Mouse (Mus musculus) right cerebral cortex, adult 18-20 months (tissue): ENCODE data around the gene Psmd2.

Experiments
- DNase-seq: peaks from one replicate; pipeline ENCODE4 v3.0.0; 2022; ENCODE audit warnings: mixed read lengths

Psmd2 gene

GRCm38 (mm10) chr16:20651076-20651946, at the start of gene Psmd2:
Gene Psmd2, plus strand, starts transcription at chr16:20651652.
- DNase-seq: peak; percentile 97

GRCm38 (mm10) chr16:20604705-20605104, 46.7 kb upstream of the Psmd2 start:
- DNase-seq: no peak

DNA sequence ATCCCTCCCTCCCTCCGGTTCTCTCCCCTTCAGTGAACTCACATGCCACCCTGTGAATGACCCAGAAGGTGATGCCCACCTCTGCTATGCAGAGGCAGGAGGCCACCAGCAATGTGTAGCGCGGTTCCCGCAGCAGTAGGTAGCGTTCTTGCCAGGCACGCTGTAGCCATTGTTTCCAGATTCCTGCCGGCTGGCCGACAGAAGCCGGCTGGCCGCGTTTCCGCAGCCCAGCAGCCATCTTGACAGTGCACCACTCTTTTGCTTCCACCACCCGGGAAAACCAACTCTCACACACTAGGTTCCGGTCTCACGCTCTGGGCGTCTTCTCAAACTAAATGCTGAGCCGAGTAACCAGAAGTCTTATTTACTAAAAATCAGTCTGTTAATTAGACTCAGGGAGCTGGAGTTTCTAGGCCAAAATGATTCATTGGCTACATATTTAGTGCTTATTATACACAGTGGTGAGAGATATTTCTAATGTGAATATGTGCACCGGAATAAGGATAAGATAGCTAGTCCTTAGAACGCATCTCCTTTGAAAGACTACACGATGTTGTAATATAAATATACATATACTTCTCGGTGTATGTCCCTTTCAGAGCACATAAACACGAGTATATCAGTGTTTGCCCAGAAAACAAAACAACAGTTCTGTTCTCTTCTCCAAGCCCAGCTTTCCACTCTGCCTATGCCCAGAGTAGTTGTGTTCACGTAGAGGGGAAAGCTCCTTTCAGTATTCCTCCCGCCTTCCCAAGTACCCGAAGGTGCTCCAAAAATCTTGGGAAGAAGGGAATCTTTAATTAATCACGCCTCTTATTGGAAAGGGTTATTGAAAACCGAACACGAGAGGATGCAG, 40.7 kb upstream of the Psmd2 start:
- DNase-seq: peak; percentile 79

GRCm38 (mm10) chr16:20611357-20612227, 39.9 kb upstream of the Psmd2 start, which contains the start of the genes Eef1akmt4, Gm49333 and Alg3:
Gene Eef1akmt4, plus strand, starts transcription at chr16:20611593.
Gene Gm49333, plus strand, starts transcription at chr16:20611610.
Gene Alg3, minus strand, starts transcription at chr16:20611735.
- peak; percentile 84 for DNase-seq

GRCm38 (mm10) chr16:20619541-20620398, 31.7 kb upstream of the Psmd2 start:
- no peak for DNase-seq

GRCm38 (mm10) chr16:20620399-20620735, 31.1 kb upstream of the Psmd2 start:
- DNase-seq: no peak

DNA sequence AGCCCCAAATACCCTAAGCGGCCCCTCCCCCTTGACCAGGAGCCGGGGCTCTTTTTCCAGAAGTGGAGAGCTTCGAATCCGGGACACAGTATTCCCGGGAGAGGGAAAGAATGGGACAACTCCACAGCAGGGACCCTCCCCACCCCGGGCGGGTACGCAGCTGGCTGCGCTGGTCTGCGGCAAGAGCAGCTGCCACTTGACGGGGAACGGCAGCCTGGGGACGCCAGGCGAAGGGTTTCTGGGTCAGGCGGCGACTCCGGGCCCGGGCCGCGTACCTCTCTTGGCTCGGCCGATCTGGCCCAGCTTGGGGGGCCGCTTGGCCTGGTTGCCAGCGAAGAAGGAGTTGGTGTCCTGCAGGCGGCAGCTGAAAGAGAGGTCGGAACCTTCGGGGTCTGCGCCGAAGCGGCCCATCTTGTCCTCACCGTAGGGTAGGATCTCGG, 30.7 kb upstream of the Psmd2 start:
- no peak for DNase-seq

DNA sequence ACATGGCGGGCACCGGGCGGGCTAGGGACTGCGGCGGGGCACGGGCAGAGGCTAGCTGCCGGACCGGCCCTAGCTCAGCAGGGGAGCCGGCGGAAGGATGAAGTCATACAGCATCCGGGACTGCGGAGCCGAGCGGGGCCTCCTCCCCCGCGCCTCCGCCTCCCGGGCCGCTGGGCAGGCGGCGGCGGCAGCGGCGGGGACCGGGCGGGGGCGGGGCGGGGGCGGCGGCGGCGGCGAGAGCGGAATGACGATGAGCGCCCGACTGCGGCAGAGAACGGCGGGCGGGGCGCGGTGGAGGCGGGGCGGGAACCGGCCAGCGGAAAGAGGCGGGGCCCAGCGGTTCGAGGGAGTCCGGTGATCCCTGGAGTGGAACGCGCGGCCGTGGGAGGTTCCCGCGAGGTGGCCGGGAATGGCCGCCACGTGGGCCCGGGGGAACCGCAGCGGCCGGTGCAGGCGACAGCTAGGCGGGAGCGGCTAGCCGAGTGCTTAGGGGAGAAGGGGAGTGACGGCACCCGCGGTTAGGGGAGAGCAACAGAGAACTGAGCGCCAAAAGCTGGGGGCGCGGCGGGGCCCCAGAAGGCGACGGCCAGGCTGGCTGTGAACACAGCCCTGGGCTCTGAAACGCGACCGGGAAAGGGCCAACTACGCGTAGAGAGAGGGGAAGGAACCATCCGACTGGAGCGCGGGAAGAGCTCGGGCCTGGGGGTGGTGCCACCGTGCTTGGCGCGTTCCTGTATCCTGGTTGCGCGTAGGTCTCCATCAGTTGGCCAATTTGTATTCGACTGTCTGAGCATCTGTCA, 30.1 kb upstream of the Psmd2 start, which contains the start of gene Camk2n2:
Gene Camk2n2 (minus strand): TSS at position 97 of the 800 bp plus-strand sequence.
- peak; percentile 60 for DNase-seq

- peak; percentile 81 for DNase-seq
These were observed 29.3 kb upstream of the Psmd2 start for GRCm38 (mm10) chr16:20621991-20622685.

- no peak for DNase-seq
These were observed 28.2 kb upstream of the Psmd2 start for GRCm38 (mm10) chr16:20623211-20623610.

DNA sequence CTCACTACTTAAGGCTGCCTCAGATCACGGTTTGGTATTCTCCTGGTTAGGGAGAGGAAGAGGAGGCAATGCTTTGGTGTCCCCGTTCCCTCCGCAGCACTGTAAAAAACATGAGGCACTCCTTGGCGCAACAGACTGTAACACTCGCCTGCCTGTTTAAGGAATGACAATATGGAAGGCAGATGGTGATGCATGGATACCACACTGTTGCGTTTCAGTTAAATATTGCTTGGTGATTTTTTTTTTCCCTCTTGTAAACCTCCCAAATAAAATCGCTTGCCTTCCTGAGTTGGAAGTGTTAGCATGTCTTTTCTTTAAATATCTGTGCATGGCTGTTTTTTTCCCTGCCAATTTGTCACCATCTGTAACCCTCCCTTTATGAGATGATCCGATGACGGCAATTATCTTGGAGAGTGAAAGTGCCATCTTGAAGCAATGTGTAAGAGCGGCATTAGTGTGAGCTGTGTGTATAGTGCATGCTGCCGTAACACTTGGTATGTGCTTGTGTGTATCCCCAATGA, 22.5 kb upstream of the Psmd2 start:
- DNase-seq: peak; percentile 52

DNA sequence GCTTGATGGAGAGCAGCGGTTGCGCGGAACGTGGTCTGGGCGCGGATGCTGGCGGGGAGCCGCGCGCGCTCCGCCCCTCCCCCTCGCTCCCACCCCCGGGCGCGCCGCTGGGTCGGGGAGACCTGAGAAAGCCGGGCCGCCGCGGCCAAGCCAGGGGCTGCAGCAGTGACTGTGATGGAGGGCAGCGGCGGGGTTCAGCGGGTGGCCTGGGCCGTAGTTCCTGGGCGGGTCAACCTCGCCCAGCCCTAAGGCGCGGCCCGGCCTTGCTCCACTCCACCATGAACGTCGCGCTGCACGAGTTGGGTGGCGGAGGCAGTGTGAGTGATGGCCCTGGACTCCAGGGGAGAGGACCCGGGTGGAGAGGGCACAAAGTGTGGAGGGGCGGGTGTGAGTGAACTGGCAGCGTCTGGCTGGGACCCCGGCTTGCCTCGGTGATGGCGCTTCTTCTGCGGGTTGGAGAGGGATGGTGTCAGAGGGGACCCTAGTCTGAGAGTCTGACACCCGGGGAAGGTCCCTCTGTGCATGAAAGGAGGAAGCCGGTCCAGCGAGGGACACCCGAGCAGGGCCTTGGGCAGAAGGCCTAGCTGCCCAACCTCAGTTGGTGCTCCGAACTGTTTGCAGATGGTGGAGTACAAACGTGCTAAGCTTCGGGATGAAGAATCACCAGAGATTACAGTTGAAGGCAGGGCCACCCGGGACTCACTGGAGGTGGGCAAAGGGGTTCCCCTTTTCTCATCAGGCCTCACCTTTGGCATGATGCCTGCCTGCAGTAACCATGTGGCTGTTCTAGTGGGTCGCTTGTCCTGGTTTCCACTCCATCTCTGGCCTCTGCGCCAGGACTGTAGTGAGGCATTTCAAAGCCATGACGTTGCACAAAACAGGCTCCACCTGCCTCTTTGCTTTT, 21.5 kb upstream of the Psmd2 start, which contains the start of gene Ece2:
Gene Ece2 (plus strand): TSS at position 98 of the 904 bp plus-strand sequence.
- peak; percentile 14 for DNase-seq

DNA sequence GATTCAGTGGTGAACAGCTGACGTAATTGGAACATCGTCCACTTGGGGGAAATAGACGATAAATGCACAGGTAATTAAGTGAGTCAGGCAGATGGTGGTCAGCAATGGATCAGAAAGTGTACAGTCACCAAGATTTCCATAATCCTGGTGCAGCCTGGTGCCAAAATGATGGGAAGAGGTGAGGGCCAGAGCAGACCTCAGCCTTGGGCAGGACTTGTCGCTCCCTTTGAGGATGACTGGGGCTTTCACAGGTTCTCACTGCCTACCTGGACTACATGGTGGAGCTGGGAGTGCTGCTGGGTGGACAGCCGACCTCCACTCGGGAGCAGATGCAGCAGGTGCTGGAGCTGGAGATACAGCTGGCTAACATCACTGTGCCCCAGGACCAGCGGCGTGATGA, 14.0 kb upstream of the Psmd2 start:
- DNase-seq: no peak

DNA sequence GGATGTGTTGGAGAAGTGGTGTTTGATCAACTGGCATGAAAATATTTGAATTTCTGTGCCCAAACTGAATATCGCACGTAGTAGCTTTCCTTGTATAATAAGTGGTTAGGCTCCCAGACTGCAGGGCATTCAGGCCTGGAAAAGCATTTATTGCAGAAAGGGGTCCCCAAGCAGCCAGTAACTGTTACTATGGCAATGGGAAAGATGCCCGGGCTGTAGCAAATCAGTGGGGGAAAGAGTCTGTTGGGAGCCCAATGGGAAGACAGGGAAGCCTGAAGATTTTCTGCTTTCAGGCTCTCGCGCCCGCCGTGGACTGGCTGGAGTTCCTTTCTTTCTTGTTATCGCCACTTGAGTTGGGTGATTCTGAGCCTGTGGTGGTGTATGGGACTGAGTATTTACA, 13.1 kb upstream of the Psmd2 start:
- DNase-seq: peak; percentile 32

- DNase-seq: peak; percentile 77
These were observed 9.3 kb upstream of the Psmd2 start for GRCm38 (mm10) chr16:20642161-20642560.

DNA sequence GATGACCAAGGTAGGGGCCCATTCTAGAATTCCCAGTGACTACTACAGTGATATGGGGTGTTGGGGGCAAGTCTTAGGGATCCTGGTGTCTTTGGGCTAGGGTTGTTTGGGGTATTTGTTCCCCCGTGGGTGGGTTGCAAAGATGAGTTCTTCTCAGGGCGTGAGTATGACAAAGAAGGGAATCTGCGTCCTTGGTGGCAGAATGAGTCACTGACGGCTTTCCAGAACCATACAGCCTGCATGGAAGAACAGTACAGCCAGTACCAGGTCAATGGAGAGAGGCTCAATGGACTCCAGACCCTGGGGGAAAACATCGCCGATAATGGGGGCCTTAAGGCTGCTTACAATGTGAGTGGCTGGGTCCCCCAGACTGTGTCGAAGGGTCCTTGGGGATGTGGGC, 7.5 kb upstream of the Psmd2 start:
- no peak for DNase-seq

DNA sequence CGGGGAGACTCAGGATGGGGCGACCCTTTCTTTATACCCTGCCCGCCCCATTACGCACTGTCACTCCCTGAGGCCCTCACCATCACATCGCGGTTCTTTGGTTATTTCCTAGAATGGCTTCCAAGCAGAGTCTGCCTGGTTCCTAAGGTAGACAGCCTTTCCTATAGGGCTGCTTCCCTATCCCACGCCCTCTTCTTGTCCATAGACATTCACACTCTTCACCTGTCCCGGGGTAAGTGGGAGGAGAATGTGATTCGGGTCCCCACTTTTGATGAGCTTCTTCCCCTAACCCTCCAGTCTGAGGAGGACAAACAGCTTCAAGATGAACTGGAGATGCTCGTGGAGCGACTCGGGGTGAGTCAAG, 477 bp downstream of the Psmd2 start:
- no peak for DNase-seq

- no peak for DNase-seq
These were observed 1.9 kb downstream of the Psmd2 start for GRCm38 (mm10) chr16:20653315-20653714.

GRCm38 (mm10) chr16:20657661-20658060, 6.2 kb downstream of the Psmd2 start:
- DNase-seq: no peak
